Mouse (Mus musculus): ENCODE data around the gene Vipr1.

DNA sequence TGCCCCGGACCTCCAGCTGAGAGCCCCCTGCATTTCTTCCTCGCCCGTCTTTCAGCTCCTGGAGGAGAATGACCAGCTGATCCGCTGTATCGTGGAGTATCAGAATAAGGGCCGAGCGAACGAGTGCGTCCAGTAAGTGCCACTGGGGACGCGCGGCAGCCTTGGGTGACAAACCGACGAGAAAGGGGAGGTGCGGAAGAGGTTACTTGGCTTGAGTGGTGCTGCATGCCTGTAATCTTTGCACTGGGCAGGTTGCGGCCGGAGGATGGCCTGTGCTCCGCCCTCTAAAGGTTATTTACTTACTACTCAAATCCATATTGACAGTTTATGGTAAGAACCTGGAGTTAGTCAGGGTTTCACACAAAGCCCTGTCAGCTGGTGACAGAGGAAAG lies 68.1 kb downstream of the Vipr1 start:
- no peak for TF ChIP-seq GATA1 (IDR thresholded peaks at IDR 0.05; ENCODE audit: low read length)
- no peak for TF ChIP-seq TAL1 (IDR thresholded peaks at IDR 0.05; ENCODE audit: low read length)

Data from erythroblast, embryonic 14.5 days (primary cell).